Mouse (Mus musculus) c-Kit-positive CD71-negative TER-119-negative erythroid progenitor cells, embryonic 14.5 days (primary cell): ENCODE data around the gene Gm12185.
"Not testable (repeated sequence)": the region's sequence is repeated elsewhere in the genome, so short reads cannot be mapped to it uniquely, and the experiment has no call there.

ENCODE experiments used
- DNase-seq: peaks from one replicate; pipeline ENCODE4 v3.0.0-alpha.2; 2013; ENCODE audit warnings: low read depth

Gene Gm12185

GRCm38 (mm10) chr11:48913611-48914010 is 78.4 kb downstream of the Gm12185 start:
- no peak for DNase-seq

- DNase-seq, result no peak
Measured at GRCm38 (mm10) chr11:48908459-48908858, 83.6 kb downstream of the Gm12185 start.

- no peak for DNase-seq
Measured at GRCm38 (mm10) chr11:48902021-48902420, 90.0 kb downstream of the Gm12185 start, which contains the start of gene Gm5431. TSS of gene Gm5431 (minus strand) at chr11:48902214.

- not testable (repeated sequence) for DNase-seq
Measured at GRCm38 (mm10) chr11:48901567-48901930, 90.5 kb downstream of the Gm12185 start.

GRCm38 (mm10) chr11:48900654-48901566 is 91.1 kb downstream of the Gm12185 start:
- peak; percentile 16 for DNase-seq

GRCm38 (mm10) chr11:48898812-48899431 is 93.1 kb downstream of the Gm12185 start:
- no peak for DNase-seq

- no peak for DNase-seq
Measured at GRCm38 (mm10) chr11:48876680-48877079, 115.3 kb downstream of the Gm12185 start.

GRCm38 (mm10) chr11:48875343-48875837 is 116.6 kb downstream of the Gm12185 start:
- DNase-seq, result not testable (repeated sequence)

GRCm38 (mm10) chr11:48874465-48874864 is 117.6 kb downstream of the Gm12185 start:
- DNase-seq, result no peak

- no peak for DNase-seq
Measured at GRCm38 (mm10) chr11:48873591-48874290, 118.3 kb downstream of the Gm12185 start.

- DNase-seq, result no peak
Measured at GRCm38 (mm10) chr11:48872695-48873300, 119.2 kb downstream of the Gm12185 start.

- DNase-seq, result no peak
Measured at GRCm38 (mm10) chr11:48871817-48872541, 120.0 kb downstream of the Gm12185 start.

- DNase-seq, result peak; percentile 63
Measured at GRCm38 (mm10) chr11:48871201-48871772, 120.7 kb downstream of the Gm12185 start, which contains the start of gene Irgm1. TSS of gene Irgm1 (minus strand) at chr11:48871683.

GRCm38 (mm10) chr11:48870781-48871180 is 121.2 kb downstream of the Gm12185 start:
- no peak for DNase-seq

- DNase-seq, result no peak
Measured at GRCm38 (mm10) chr11:48869380-48870110, 122.5 kb downstream of the Gm12185 start.

GRCm38 (mm10) chr11:48866481-48866880 is 125.5 kb downstream of the Gm12185 start:
- no peak for DNase-seq

- no peak for DNase-seq
Measured at GRCm38 (mm10) chr11:48863808-48864207, 128.2 kb downstream of the Gm12185 start.

GRCm38 (mm10) chr11:48862784-48863319 is 129.2 kb downstream of the Gm12185 start:
- DNase-seq, result no peak

GRCm38 (mm10) chr11:48859014-48859413 is 133.0 kb downstream of the Gm12185 start:
- DNase-seq, result peak; percentile 83
